Mouse (Mus musculus): Measurements from ENCODE around the gene Mdfi. TPM values are rescaled to one million over a fixed set of nuclear protein-coding genes. Genes with fewer than 3 reads are reported as not detected.

Mdfi gene
- total RNA-seq, 2 experiments from 2014 or later = 0.40 to 1.3 TPM

GRCm38 (mm10) chr17:47766407-47767043, 68.0 kb downstream of the Mdfi start:
- DNase-seq = no peak

- no peak for DNase-seq
Observed at GRCm38 (mm10) chr17:47765986-47766385, 68.5 kb downstream of the Mdfi start.

Other genes starting within 250 kb of the Mdfi start
- gene Bysl, start 223.2 kb downstream of the Mdfi start, total RNA-seq (2021) = 10 to 100 TPM; 13.5 to 16.5 TPM
- 10 to 100 TPM; 19.0 to 19.5 TPM for gene Med20, start 223.1 kb downstream of the Mdfi start, total RNA-seq (2021)
- 1 to 10 TPM; 1.9 to 3.4 TPM for gene Gm20517, start 223.1 kb downstream of the Mdfi start, total RNA-seq (2021)
- 1 to 10 TPM; 1.4 to 3.7 TPM for gene Usp49, start 204.0 kb downstream of the Mdfi start, total RNA-seq (2021)
- gene Tomm6, start 146.3 kb downstream of the Mdfi start, total RNA-seq (2021) = 100 to 1,000 TPM; 118 to 129 TPM
- gene Frs3, start 145.7 kb downstream of the Mdfi start, total RNA-seq (2021) = 1 to 10 TPM; 4.6 to 5.4 TPM
- gene Gm21981, start 140.2 kb downstream of the Mdfi start, total RNA-seq (2021) = under 1 TPM; 0.40 to 0.75 TPM
- gene Prickle4, start 140.0 kb downstream of the Mdfi start, total RNA-seq (2021) = 1 to 10 TPM; 4.3 to 5.1 TPM
- gene Pgc, start 107.8 kb downstream of the Mdfi start, total RNA-seq (2021) = not detected
- 10 to 100 TPM; 35.0 to 40.0 TPM for gene Tfeb, start 97.7 kb downstream of the Mdfi start, total RNA-seq (2021)
- gene Foxp4, start 90.0 kb upstream of the Mdfi start, total RNA-seq (2021) = 10 to 100 TPM in 1 of 2 experiments, 1 to 10 TPM in 1; 8.5 to 12.2 TPM
- gene 1700122O11Rik, start 203.6 kb upstream of the Mdfi start, total RNA-seq (2021) = not detected